Mouse (Mus musculus): ENCODE measurements at regions not wholly inside any gene's neighbourhood (a gene's known extent, or its start where the extent isn't known, plus 50 kb on each side); places are given as distances from the start of the nearest gene placed in this dataset.

GRCm38 (mm10) chr9:47439506-47439905 lies 90.5 kb upstream of the Cadm1 start:
- TF ChIP-seq CTCF (IDR thresholded peaks at IDR 0.05; ENCODE audit: low read depth, low read length) (no peak), POLR2A (IDR thresholded peaks at IDR 0.05; ENCODE audit: extremely low read depth, insufficient read depth, low read length) (no peak)
